Mouse (Mus musculus): Measurements from ENCODE around the gene Rnf38. TPM values are rescaled to one million over a fixed set of nuclear protein-coding genes. Genes with fewer than 3 reads are reported as not detected.

The Rnf38 gene
- total RNA-seq, 2 experiments from 2014 or later = 60.7 to 68.6 TPM

GRCm38 (mm10) chr4:44232771-44233712, 547 bp downstream of the Rnf38 start:
- intact Hi-C loops (cut with DNase I) = loop anchor here (1.0 to 5.0 kb wide), 2 partner anchors 59 to 65 kb away; no protein-coding TSS in a partner anchor
- DNase-seq (ENCODE audit: low spot score in 2 of 2) = peak in 1 of 2 experiments; percentile 46

GRCm38 (mm10) chr4:44225128-44225527, 8.5 kb downstream of the Rnf38 start:
- DNase-seq (ENCODE audit: low spot score in 2 of 2) = peak in 1 of 2 experiments; percentile 79
- intact Hi-C loops (cut with DNase I) = no loop called here

GRCm38 (mm10) chr4:44224141-44224540, 9.4 kb downstream of the Rnf38 start:
- no peak for DNase-seq (ENCODE audit: low spot score in 2 of 2)
- intact Hi-C loops (cut with DNase I) = no loop called here

DNA sequence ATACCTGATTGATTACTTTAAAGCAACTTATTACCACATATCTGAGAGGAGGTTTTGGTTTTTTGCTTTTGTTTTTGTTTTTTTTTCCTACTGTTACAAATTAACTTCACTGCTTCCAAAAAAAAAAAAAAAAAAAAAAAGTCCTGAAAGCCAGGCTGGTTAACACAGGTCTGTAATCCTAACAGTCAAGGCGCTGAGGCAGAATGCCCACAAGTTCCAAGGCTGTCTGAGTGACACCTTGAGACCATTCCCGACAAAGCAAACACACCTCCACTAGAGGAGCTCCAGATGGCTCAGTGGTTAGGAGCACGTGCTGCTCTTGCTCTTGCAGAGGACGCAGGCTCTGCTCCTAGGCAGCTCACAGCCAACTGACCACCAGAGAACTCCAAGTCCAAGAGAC, 10.1 kb downstream of the Rnf38 start:
- no peak for DNase-seq (ENCODE audit: low spot score in 2 of 2)
- intact Hi-C loops (cut with DNase I) = no loop called here

DNA sequence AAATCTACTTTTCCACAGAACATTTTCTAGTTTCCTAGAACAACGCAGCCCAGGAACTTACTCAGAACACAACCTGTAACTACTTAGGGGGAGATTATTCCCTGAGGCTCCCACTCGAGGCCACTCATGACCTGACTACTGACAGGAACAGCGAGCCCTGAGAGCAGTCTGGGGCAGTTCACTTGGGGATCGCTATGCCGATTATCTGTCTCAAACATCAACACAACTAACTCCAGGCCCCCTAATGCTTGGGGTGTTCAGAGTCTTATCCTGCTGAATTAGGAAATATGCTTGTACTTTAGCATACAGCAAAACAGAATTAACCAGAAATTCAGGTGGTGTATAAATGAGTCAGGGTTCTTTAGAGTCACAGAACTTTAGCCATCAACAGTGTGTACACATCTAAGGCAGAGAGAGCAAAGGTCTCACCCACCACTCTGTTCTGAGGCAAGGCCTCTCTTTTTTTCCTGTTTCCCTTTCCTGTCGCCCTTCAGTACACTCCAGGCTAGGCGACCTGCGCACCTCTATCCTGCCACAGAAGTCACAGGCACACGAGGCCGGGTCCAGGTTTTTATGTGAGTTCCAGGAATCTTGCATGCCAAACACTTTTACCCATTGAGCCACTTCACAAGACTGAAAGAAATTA, 16.7 kb downstream of the Rnf38 start:
- no peak for DNase-seq (ENCODE audit: low spot score in 2 of 2)
- intact Hi-C loops (cut with DNase I) = no loop called here

DNA sequence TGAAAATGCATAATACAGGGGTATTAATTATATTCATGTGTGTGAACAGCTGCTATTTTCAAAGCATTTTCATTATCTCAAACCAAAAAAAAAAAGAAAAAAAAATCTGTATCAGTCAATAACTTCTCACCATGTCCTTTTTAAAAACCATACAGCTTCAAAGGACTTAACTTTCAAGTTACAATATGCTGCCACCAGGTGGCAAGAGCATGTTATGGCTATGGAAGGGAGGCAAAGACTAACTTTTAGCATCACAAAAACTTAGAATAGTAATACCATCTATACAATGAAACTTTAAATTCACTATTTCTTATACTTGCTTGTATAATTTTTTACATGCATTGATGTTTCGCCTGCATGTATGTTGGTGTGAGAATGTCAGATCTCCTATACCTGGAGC, 33.6 kb downstream of the Rnf38 start:
- intact Hi-C loops (cut with DNase I) = loop anchor here (2.0 kb wide), 1 partner anchor 93 kb away; no protein-coding TSS in a partner anchor
- peak in 1 of 2 experiments; percentile 42 for DNase-seq (ENCODE audit: low spot score in 2 of 2)

- intact Hi-C loops (cut with DNase I) = no loop called here
- DNase-seq (ENCODE audit: low spot score in 2 of 2) = no peak
Measured at GRCm38 (mm10) chr4:44187431-44187830, 46.2 kb downstream of the Rnf38 start.

- intact Hi-C loops (cut with DNase I) = no loop called here
- DNase-seq (ENCODE audit: low spot score in 2 of 2) = no peak
Measured at GRCm38 (mm10) chr4:44183862-44184261, 49.7 kb downstream of the Rnf38 start.

GRCm38 (mm10) chr4:44179748-44180147, 53.8 kb downstream of the Rnf38 start:
- intact Hi-C loops (cut with DNase I) = no loop called here
- no peak for DNase-seq (ENCODE audit: low spot score in 2 of 2)

DNA sequence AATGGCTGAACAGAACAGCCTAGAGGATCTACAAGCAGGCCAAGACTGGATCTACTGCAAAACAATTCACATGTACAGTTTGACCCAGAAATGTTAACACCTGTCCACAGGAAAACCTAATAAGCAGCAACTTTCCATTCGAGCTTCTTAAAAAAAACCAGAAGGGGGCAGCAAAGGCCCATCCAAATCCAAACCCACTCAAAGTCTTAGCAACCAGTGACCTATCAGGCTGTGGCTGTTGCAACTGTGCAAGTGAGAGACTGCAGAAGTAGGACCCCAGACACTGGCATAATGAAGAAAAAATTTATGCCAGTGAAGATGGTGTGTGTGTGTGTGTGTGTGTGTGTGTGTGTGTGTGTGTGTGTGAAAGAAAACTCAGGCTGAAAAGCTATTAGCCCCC, 60.4 kb downstream of the Rnf38 start:
- intact Hi-C loops (cut with DNase I) = loop anchor here (1.0 kb wide), 1 partner anchor 119 kb away; no protein-coding TSS in a partner anchor
- DNase-seq (ENCODE audit: low spot score in 2 of 2) = peak; percentile 36 to 60

DNA sequence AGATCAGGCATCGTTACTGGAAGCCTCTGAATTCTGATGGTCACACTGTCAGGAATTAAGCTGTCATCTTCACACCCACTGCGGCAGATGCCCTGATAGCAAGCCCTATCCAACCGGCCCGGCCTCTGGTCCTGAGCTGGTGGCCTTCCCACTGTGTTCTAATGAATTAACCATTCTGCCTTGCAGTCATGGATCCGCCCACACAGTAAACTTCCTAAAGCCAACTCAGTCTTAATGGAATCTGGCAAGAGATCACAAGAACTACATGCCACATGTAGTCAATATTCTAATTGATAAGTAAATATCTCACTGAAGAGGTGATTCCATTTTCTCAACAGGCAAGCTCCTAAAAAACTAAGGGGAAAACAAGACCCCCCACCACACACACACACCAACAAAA, 60.9 kb downstream of the Rnf38 start:
- no peak for DNase-seq (ENCODE audit: low spot score in 2 of 2)
- intact Hi-C loops (cut with DNase I) = loop anchor here (1.0 kb wide), 1 partner anchor 120 kb away; no protein-coding TSS in a partner anchor

DNA sequence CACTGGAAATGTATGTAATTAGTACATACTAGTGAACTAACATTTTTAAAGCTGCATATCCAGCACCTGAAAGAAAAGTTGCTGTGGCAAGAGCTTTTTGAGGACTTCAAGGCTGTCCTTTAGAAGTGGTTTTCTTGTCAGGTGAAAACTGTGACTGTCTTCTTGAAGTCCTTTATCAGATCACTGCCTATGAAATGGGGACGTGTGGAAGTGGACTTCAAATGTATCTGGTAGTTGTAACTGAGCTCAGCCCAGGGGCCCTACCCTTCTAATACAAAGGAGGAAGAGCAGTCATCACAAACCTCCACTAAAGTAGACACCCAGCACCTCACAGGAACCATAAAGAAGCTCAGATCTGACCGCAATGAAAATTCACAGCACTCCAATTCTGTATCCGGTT, 63.7 kb downstream of the Rnf38 start:
- no peak for DNase-seq (ENCODE audit: low spot score in 2 of 2)
- intact Hi-C loops (cut with DNase I) = no loop called here

- intact Hi-C loops (cut with DNase I) = loop anchor here (1.0 kb wide), 1 partner anchor 63 kb away; no protein-coding TSS in a partner anchor
- no peak for DNase-seq (ENCODE audit: low spot score in 2 of 2)
Measured at GRCm38 (mm10) chr4:44168816-44169215, 64.8 kb downstream of the Rnf38 start.

DNA sequence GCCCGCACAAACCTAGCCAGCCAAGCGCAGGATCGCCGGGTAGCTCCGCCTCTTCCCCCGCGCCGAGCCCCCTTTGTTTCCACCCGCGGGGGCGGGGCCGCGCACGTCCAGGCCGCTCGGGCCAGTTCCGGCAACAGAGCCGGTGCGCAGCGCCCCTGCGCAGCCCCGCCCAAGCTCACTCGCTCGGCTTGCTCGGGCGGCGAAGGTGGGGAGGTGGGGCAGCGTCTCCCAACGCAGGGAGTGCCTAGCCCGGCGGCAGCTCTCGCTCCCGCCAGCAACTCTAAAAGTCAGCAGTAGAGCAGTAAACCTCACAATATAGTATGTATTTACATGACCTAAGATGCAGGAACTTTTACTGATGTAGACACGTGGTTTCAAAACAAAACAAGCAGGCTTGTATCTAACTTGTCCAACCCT, 65.3 kb downstream of the Rnf38 start:
- peak; percentile 91 to 92 for DNase-seq (ENCODE audit: low spot score in 2 of 2)
- intact Hi-C loops (cut with DNase I) = loop anchor here (1.0 kb wide), 1 partner anchor 64 kb away; no protein-coding TSS in a partner anchor

DNA sequence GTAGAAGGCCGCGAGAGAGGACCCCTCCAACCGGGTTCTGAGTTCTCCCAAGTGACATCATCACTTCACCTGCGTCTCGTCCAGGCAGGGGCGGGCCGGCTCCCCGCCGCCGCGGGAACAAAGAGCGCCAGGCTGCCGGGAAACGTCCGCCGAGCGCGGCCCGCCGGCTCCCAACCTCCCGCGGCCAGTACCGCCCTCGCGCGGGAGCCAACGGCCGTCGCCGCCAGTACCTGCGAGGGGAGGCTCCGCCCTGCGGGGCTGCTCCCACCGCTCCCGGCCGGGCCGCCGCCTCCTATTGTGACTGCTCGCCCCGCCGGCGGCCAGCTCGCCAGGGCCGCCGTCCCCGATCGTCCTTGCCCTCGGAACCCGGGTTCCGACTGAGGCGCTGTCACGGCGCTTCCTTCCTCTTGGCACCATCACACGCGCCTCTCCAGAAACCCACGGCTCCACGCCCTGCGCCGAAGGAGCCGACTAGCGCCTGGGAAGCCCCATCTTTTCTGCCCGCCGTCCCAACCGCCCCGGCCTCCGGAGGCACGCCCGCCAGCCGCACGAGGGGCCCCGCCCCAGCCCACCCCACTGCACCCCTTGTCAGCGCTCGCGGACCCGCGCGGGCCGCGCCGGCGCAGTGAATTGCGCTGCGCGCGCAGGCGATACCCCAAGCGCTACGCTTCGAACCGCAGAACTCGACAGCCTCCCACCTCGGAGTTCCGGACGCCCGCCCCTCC, 66.0 kb downstream of the Rnf38 start:
- intact Hi-C loops (cut with DNase I) = loop anchor here (1.0 kb wide), 1 partner anchor 65 kb away; no protein-coding TSS in a partner anchor

GRCm38 (mm10) chr4:44166702-44167396, 66.7 kb downstream of the Rnf38 start:
- DNase-seq (ENCODE audit: low spot score in 2 of 2) = no peak
- intact Hi-C loops (cut with DNase I) = no loop called here

More for the DNA sequence above, 66.0 kb downstream of the Rnf38 start:
- DNase-seq (ENCODE audit: low spot score in 2 of 2) = peak; percentile 76 to 78

GRCm38 (mm10) chr4:44164621-44165020, 69.0 kb downstream of the Rnf38 start:
- intact Hi-C loops (cut with DNase I) = no loop called here
- no peak for DNase-seq (ENCODE audit: low spot score in 2 of 2)

DNA sequence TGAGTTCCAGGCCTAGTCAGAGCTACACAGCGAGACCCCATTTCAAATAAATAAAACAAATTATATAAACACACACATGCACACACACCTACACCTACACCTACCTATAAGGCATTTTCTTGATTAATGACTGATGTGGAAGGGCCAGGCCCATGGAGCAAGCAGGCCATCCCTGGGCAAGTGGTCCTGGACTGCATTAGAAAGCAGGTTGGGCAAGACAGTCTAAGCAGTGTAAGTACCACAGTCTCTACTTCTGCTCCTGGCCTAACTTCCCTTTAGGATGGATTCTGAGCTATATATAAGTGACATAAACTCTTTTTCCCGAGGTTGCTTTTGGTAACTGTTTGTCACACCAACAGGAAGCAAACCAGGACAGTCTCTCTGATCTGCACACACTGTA, 70.6 kb downstream of the Rnf38 start:
- DNase-seq (ENCODE audit: low spot score in 2 of 2) = no peak
- intact Hi-C loops (cut with DNase I) = no loop called here

Data from left cerebral cortex, postnatal 25 days (tissue).